Mouse (Mus musculus) megakaryocyte, embryonic 14.5 days (primary cell): ENCODE measurements around the gene Rbm38. TPM values are rescaled to one million over a fixed set of nuclear protein-coding genes. Genes with fewer than 3 reads are reported as not detected.

Experiments used
- H3K27me3 ChIP-seq: replicated peaks from 2 replicates; pipeline ENCODE3; 2012; ENCODE audit warnings: inconsistent platforms
- H3K36me3 ChIP-seq: replicated peaks from 2 replicates; pipeline ENCODE3; 2012; ENCODE audit warnings: low read length, inconsistent platforms, mixed read lengths
- H3K4me1 ChIP-seq: 2 replicates; pipeline ENCODE4 v1.6.1; 2012; ENCODE audit warnings: inconsistent platforms
- H3K4me3 ChIP-seq: replicated peaks from 2 replicates; pipeline ENCODE3; 2012; ENCODE audit warnings: moderate library complexity, mild to moderate bottlenecking, inconsistent platforms
- H3K9me3 ChIP-seq: 2 replicates; pipeline ENCODE4 v1.6.1; 2012; ENCODE audit warnings: inconsistent platforms
- FLI1 ChIP-seq: IDR thresholded peaks from 2 replicates; pipeline ENCODE4 v1.6.1; 2012; ENCODE audit warnings: low read length, inconsistent platforms, mixed read lengths
- GATA1 ChIP-seq: IDR thresholded peaks from 3 replicates; pipeline ENCODE4 v1.6.1; 2012; ENCODE audit warnings: mixed read lengths, low read length, inconsistent platforms, borderline replicate concordance
- polyA plus RNA-seq: library from polyadenylated mRNA; stranded (reverse); fragments of >175 nt; gene quantifications from 2 replicates; pipeline ENCODE4 v1.2.3, GENCODE M21; 2012; ENCODE audit warnings: low replicate concordance; ENCODE audit not compliant: insufficient read depth

The Rbm38 gene
- polyA plus RNA-seq, 1 experiment, result 1,149 TPM

DNA sequence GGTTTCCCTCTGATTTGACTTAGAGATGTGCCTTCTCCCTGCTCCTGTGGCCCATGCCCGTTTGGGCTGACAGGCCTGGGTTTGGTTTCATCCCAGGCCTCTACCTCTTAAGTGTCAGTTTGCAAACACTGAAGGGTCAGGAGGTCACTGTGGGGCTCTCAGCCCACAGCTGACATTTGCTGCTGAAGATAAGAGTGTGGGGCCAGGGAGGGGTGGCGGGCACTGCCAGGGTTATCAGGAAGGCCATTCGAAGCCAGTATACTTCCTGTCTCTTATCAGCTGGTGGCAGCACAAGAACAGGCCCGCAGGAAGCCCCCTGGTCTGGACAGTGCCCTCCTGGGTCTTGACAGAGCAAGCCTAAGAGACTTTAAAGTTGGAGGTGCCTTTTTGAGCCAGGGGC is 14.7 kb downstream of the Rbm38 start:
- Histone ChIP-seq H3K9me3 (no peaks in the 10 kb centered on the region), H3K36me3 (peaks cover 96% of the 10 kb centered on the region), H3K27me3 (no peaks in the 10 kb centered on the region), H3K4me3 (peak overlapping the region; percentile 85), H3K4me1 (peaks cover 100% of the 10 kb centered on the region)
- TF ChIP-seq FLI1 (peak; percentile 73; the same call in 1 of the 2 replicates), GATA1 (peak; percentile 99)

DNA sequence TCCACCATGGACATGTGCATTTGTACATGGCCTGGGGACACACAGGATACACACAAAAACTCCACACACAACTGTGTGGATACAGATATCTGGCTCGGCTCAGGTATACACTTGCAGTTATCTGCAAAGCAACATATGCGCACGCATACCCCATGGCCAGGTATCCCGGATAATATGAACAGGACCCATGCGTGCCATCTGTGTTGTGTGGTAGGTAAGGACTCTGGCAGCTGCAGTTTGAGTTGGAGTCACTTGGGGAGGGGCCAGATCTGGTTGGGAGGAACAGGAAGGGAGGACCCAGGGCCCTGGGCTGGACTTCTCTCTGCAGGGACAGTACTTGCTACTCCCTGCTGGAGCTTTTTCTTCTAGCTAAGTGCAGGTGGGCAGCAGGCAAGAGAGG is 15.4 kb downstream of the Rbm38 start:
- H3K27me3 ChIP-seq, result no peaks in the 10 kb centered on the region
- peaks cover 100% of the 10 kb centered on the region for H3K4me1 ChIP-seq
- no peak for TF ChIP-seq FLI1
- TF ChIP-seq GATA1, result no peak
- H3K9me3 ChIP-seq, result no peaks in the 10 kb centered on the region
- H3K4me3 ChIP-seq, result peak overlapping the region; percentile 85
- H3K36me3 ChIP-seq, result peaks cover 96% of the 10 kb centered on the region

DNA sequence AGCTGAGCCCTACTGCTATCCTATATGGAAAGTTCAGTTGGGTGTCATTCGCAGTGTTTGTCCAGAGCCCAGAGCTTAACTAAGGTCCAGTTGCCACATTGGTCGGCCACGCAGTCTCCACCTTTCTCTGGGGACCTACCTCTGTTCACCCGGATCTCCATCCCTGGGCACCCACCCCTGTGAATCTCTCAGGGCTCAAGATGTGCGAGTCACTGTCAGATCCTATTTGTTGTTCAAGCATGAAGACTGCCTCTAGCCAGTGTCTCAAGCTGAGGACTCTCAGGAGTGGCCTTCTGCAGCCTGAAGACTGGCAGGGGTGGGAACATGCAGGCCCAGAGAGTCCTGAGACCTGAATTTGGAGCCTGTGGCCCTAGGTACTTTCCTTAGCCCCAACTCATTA is 15.8 kb downstream of the Rbm38 start:
- H3K9me3 ChIP-seq, result no peaks in the 10 kb centered on the region

DNA sequence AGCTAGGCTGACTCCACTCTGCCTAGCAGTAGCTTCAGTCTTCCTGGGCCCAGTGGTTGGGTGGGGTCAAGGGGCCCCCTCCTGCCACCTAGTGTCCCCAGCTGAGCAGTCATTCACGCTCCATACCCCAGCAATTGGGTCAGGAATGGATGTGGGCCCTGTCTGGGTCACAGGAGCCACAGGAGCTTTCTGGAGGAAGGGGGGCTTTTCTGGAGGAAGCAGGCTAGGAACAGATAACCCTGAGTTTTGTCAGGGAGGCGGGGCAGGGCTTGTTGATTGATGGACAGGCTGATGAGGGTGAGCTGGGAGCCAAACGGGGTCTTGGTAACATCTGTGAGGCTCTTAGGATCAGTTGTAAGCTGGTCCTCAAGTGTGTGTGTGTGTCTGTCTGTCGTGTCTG is 16.3 kb downstream of the Rbm38 start:
- TF ChIP-seq FLI1 (no peak), GATA1 (no peak; the same call in 2 of the 3 replicates)
- H3K36me3 ChIP-seq, result peaks cover 93% of the 10 kb centered on the region
- peaks cover 100% of the 10 kb centered on the region for H3K4me1 ChIP-seq
- no peaks in the 10 kb centered on the region for H3K9me3 ChIP-seq
- peak overlapping the region; percentile 85 for H3K4me3 ChIP-seq
- no peaks in the 10 kb centered on the region for H3K27me3 ChIP-seq

More for the DNA sequence above, 15.8 kb downstream of the Rbm38 start:
- H3K4me3 ChIP-seq, result peak overlapping the region; percentile 85
- TF ChIP-seq GATA1 (no peak), FLI1 (no peak)
- H3K4me1 ChIP-seq, result peaks cover 100% of the 10 kb centered on the region
- peaks cover 94% of the 10 kb centered on the region for H3K36me3 ChIP-seq
- no peaks in the 10 kb centered on the region for H3K27me3 ChIP-seq

DNA sequence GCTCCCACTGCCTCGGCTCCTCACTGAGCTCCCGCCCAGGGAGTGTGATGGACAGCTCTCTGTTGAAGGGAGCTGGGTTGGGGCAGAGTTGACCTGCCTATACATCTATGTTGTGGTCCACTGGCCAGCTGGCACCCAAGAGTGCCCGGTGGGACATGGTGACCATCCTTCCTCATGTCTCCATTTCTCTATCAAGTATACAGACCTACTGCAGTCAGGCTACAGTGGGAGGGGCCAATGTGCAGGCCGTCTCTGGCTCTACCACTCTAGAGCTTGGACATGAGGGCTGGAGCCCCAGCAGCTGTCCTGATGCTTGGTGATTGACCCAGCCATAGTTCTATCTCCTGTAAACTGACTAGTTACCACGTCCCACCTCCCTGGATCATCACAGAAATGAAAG is 17.0 kb downstream of the Rbm38 start:
- H3K27me3 ChIP-seq, result no peaks in the 10 kb centered on the region
- peak overlapping the region; percentile 79 for H3K4me3 ChIP-seq
- H3K36me3 ChIP-seq, result peaks cover 87% of the 10 kb centered on the region
- peaks cover 100% of the 10 kb centered on the region for H3K4me1 ChIP-seq
- no peak for TF ChIP-seq FLI1
- TF ChIP-seq GATA1, result no peak
- no peaks in the 10 kb centered on the region for H3K9me3 ChIP-seq

DNA sequence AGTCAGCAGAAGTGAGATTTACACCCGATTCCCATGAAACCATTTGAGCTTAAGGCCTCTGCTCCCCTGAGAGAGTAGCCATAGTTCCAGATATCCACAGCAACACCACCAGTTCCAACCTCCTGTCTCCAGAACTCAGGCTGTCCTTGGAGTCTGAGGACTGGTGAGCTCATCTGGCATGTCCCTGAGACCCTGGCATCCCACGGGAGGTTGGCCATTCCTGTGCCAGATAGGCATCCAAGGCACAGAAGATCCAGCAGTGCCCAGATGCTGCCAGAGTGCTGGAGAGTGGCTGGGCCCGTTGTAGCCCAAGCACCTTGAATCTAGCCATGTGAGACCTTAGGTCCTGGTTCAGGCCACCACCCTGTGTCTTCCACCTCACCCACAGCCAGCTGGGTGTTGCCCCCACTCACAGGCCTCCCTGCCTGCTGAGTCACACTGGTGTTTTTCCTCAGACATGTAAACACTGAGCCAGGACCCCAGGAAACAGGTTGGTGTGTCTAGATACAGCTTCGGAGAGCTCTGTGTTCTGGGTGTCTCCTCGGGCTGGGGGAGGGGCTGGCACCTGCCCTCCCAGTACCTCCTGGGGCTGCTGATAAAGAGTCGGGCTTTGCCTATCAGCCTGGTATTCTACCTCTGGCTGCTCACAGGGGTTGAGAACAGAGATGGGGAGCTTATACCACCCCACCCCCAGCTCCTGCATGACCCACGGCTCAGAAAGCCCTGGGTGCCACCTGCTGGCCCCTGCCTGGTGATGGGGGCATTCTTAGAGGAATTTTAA is 17.7 kb downstream of the Rbm38 start:
- Histone ChIP-seq H3K36me3 (peaks cover 86% of the 10 kb centered on the region), H3K27me3 (no peaks in the 10 kb centered on the region), H3K4me1 (peaks cover 100% of the 10 kb centered on the region), H3K4me3 (peak overlapping the region; percentile 80), H3K9me3 (no peaks in the 10 kb centered on the region)
- TF ChIP-seq FLI1 (no peak), GATA1 (no peak)

DNA sequence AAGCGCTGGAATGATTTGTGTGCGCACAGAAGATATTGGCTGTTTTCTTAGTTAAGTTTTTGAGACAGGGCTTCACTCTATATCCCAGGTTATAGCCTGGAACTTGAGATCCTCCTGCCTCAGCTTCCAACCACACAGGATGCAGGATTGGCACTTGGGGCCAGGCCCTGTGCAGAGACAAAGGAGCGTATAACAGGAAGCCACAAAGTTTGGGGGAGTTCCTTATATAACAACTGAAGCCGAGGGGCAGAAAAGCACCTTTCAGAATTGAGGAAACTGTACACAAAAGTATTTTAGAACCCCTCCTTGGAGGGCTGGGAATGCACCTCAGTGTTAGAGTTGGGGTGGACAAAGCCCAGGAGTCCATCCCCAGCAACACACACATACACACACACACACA is 18.7 kb downstream of the Rbm38 start:
- Histone ChIP-seq H3K4me3 (no peak overlapping the region), H3K27me3 (no peaks in the 10 kb centered on the region), H3K4me1 (peaks cover 100% of the 10 kb centered on the region), H3K9me3 (no peaks in the 10 kb centered on the region), H3K36me3 (peaks cover 84% of the 10 kb centered on the region)
- TF ChIP-seq GATA1 (no peak), FLI1 (no peak)

DNA sequence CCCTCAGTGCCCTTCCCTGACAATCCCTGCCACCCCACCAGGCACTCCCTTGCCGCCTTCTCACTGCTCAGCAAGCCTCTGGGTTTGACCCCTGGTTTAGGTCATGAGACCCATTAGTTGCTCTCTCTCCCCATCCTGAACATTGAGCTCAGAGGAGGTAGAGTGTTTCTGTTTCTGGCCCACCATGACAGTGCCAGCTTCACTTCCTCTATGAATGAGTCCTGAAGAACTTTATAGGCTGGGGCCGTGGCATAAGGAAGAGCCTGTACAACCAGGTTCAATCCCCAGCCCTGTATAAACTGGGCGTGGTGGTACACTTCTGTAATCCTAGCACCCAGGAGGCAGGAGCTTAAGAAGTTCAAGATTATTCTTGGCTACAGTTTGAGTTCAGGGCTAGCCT is 20.5 kb downstream of the Rbm38 start:
- Histone ChIP-seq H3K27me3 (no peaks in the 10 kb centered on the region), H3K36me3 (peaks cover 82% of the 10 kb centered on the region), H3K4me1 (peaks cover 98% of the 10 kb centered on the region), H3K9me3 (0 out of 2 replicates have a peak, but pooled peaks cover 3% of the 10 kb centered on the region), H3K4me3 (no peak overlapping the region)
- TF ChIP-seq FLI1, result no peak
- no peak for TF ChIP-seq GATA1

DNA sequence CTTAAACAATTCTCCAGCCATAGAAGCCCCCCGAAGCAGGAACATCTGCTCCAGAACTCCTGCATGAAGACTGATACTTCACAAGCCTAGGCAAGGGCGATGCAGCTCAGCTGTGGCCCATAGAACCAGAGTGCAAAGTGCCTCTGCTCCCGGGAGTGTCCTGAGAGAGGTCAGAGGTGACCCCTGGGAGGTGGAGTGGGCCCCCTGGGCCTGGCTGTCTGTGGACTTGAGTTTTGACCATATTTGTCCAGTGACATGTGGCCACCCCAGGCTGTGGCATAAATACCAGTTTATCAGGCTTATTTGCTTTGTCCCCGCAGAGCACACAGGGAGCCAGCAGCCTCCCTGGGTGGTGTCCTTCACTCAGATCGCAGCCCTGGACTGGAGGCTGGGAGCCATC is 20.9 kb downstream of the Rbm38 start:
- peak overlapping the region; percentile 10 for H3K4me3 ChIP-seq
- H3K36me3 ChIP-seq, result peaks cover 80% of the 10 kb centered on the region
- no peak for TF ChIP-seq GATA1
- no peak for TF ChIP-seq FLI1
- H3K9me3 ChIP-seq, result 0 out of 2 replicates have a peak, but pooled peaks cover 3% of the 10 kb centered on the region
- peaks cover 98% of the 10 kb centered on the region for H3K4me1 ChIP-seq
- no peaks in the 10 kb centered on the region for H3K27me3 ChIP-seq

DNA sequence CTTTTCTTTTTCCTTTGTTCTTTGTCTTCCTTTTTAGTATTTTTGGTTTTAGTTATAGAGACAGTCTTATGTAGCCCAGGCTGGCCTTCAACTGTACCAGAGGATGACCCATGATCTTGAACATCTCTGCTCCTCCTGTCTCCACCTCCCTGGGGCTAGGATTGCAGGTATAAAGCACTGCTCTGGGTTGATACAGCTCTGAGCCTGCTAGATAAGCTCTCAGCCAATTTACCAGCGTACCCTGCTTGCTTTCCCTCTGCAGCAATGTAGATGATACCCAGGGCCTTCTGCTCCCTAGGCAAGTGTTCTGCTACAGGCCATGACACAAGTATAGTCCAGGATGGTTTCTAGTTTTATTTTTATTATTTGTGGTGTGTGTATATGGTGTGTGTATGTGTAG is 21.6 kb downstream of the Rbm38 start:
- Histone ChIP-seq H3K4me3 (no peak overlapping the region), H3K4me1 (peaks cover 98% of the 10 kb centered on the region), H3K9me3 (0 out of 2 replicates have a peak, but pooled peaks cover 3% of the 10 kb centered on the region), H3K27me3 (no peaks in the 10 kb centered on the region), H3K36me3 (peaks cover 74% of the 10 kb centered on the region)
- TF ChIP-seq GATA1 (no peak), FLI1 (no peak)
